Mouse (Mus musculus) kidney, adult 2 months (tissue): ENCODE results near the gene Gm49673. TPM values are rescaled to one million over a fixed set of nuclear protein-coding genes. Genes with fewer than 3 reads are reported as not detected.
A peak's percentile ranks its signal among the peaks of the same experiment; 100 is the strongest.
"Not testable (repeated sequence)": the region's sequence is repeated elsewhere in the genome, so short reads cannot be mapped to it uniquely, and the experiment has no call there.

Experiments
- DNase-seq: peaks from one replicate; pipeline ENCODE4 v3.0.0; 2021
- H3K27ac ChIP-seq: fragments of 200-500 bp; 2 replicates; pipeline ENCODE4 v1.5.1; 2012; ENCODE audit warnings: low read depth, low read length, control low read depth, inconsistent platforms; ENCODE audit not compliant: insufficient read depth
- H3K27me3 ChIP-seq: fragments of 200-500 bp; replicated peaks from 2 replicates; pipeline ENCODE4 v1.6.1; 2012; ENCODE audit warnings: mild to moderate bottlenecking, moderate library complexity, low read length, inconsistent platforms; ENCODE audit not compliant: control insufficient read depth, insufficient read depth
- H3K36me3 ChIP-seq: fragments of 200-500 bp; 2 replicates; pipeline ENCODE4 v1.6.1; 2012; ENCODE audit warnings: mild to moderate bottlenecking, moderate library complexity, low read length, inconsistent platforms; ENCODE audit not compliant: control insufficient read depth, insufficient read depth
- H3K4me1 ChIP-seq: fragments of 200-500 bp; 2 replicates; pipeline ENCODE4 v1.6.1; 2011; ENCODE audit warnings: low read length; ENCODE audit not compliant: control insufficient read depth, insufficient read depth
- H3K4me3 ChIP-seq: fragments of 200-500 bp; 2 replicates; pipeline ENCODE4 v1.5.1; 2011; ENCODE audit warnings: mild to moderate bottlenecking, low read depth, low read length, control low read depth; ENCODE audit not compliant: insufficient read depth
- CTCF ChIP-seq: fragments of 200-500 bp; conservative IDR thresholded peaks from 2 replicates; pipeline ENCODE4 v1.5.1; 2011; ENCODE audit warnings: low read depth, mild to moderate bottlenecking, control low read depth, low read length, moderate library complexity, mixed read lengths; ENCODE audit not compliant: insufficient read depth, insufficient read length
- WGBS: fragments of 180-500 bp; shearing (Covaris S2); methylation state at CpG from one replicate; pipeline ENCODE4 v1.1.7; 2018; 5-methylcytosine and 5-hydroxymethylcytosine counted together
- polyA plus RNA-seq: library from polyadenylated mRNA; depleted of rRNA; stranded (reverse); fragments of >200 nt; gene quantifications from 2 replicates; pipeline ENCODE4 v1.2.3, GENCODE M21; 2012; rRNA removed

The Gm49673 gene
- polyA plus RNA-seq, 1 experiment, result 0.30 TPM

DNA sequence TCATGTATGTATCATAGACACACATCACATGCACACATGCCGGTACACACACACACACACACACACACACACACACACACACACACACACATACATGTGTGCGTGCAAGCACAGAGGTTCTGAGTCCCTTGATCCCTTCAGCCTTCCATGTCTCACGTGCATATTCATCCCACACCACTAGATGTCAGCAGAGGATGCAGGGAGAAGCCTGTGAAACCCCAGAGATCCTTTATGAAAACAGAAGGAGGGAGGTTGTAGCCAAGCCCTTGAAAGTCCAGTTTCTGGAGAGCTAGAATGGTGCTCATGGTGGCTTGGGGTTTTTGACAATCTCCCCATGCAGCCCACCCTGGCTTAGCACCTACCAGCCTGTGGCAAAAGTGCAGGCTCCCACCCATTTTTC is 96.3 kb downstream of the Gm49673 start:
- peak; percentile 83 for DNase-seq
- peak; percentile 50 for TF ChIP-seq CTCF
- H3K36me3 ChIP-seq, H3K27me3 ChIP-seq, H3K4me1 ChIP-seq, H3K27ac ChIP-seq, H3K4me3 ChIP-seq: not testable (repeated sequence)
- 20% methylated on average over 3 of the region's 3 CpGs for WGBS

DNA sequence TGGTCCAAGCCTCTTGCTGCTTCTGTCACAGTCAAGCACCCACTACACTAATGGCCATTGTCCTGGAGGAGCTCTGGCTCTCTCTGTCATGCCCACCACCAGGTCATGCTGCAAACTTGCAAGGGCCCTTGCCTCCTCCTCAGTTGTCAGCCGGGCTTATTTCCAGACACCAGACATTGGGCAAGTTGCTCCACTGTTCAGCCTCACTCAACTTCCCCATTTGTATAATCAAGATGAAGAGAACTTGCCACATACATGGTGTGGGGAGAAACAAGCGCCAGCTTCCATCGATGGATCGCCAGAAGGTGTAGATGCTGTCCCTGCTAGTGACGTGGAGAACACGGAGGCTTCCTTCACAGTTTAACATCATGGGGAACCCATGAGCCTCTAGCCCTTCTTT is 97.4 kb downstream of the Gm49673 start:
- WGBS, result 91% methylated on average over 5 of the region's 6 CpGs
- not testable (repeated sequence) for H3K4me3 ChIP-seq, DNase-seq, H3K27ac ChIP-seq, H3K4me1 ChIP-seq, H3K27me3 ChIP-seq, H3K36me3 ChIP-seq

- not testable (repeated sequence) for H3K36me3 ChIP-seq, H3K27ac ChIP-seq, H3K4me3 ChIP-seq, H3K27me3 ChIP-seq, H3K4me1 ChIP-seq
- DNase-seq, result peak; percentile 51
- 0% methylated on average over 3 of the region's 5 CpGs for WGBS
- 0 out of 2 replicates have a peak, but pooled peaks have one; percentile 15 for TF ChIP-seq CTCF
These were observed 101.4 kb downstream of the Gm49673 start for GRCm38 (mm10) chr17:8046178-8046577.

DNA sequence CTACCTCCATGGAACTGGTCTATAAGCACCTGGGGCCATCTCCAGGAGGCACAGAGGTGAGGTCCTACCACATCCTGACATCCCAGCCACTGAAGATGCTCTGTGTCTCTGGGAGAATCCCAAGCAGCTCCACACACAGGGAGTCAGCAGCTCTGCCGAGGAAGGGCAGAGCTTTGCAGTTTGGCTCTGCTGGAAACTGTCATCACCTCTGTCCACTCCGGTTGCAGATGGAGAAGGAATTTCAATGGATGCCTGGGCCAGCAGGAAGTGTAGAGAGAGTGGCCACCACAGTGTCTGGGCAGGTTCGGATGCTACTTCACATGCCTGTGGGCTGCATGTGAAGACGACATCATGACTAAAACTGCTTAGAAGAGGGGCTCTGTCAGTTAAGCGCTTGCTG is 106.4 kb downstream of the Gm49673 start:
- H3K27ac ChIP-seq, H3K4me3 ChIP-seq, H3K4me1 ChIP-seq, H3K27me3 ChIP-seq, H3K36me3 ChIP-seq, DNase-seq: not testable (repeated sequence)
- no CpG with 5 or more reads among the region's 5 CpGs for WGBS

DNA sequence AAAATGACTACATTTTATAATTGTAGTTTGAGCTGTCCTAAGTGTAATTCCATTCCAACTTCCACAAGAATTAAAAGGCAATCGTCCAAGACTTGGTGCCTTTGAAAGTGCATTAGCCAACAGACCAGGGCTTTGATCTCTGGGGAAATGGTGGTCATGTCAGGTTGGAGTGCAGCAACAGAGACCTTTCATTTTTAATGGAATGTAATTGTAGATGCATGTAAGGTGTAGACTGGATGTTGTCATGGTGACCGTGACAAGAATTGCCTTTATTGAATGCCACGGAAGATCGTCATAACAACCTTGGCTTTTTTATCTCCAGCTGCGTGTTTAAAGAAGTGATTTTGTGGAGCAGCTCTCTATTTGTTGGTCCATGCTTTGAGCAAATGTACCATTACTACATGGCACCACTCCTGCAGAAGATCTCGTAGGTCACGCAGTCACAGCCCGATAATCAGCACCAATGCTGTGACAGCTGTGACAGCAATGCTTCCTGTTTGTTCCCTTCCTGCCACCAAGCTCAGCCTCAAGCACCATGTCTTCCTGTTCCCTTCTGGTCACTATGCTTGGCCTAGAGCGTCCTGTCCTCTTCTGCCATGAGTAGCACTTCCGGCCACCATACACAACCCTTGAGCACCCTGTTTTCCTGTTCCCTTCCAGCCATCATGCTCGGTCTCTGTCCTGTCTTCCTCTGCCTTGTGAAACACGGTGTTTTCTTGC is 107.5 kb downstream of the Gm49673 start:
- not testable (repeated sequence) for H3K27ac ChIP-seq, DNase-seq, H3K4me3 ChIP-seq, H3K27me3 ChIP-seq, H3K4me1 ChIP-seq, H3K36me3 ChIP-seq
- WGBS, result no CpG with 5 or more reads among the region's 12 CpGs

- not testable (repeated sequence) for H3K4me3 ChIP-seq, H3K36me3 ChIP-seq, H3K27me3 ChIP-seq, H3K4me1 ChIP-seq, DNase-seq, H3K27ac ChIP-seq
- WGBS, result 61% methylated on average over 5 of the region's 6 CpGs
These were observed 110.6 kb downstream of the Gm49673 start for GRCm38 (mm10) chr17:8036976-8037375.

Other genes with a start within 250 kb of the Gm49673 start
- gene Tagap, start 221.8 kb downstream of the Gm49673 start, polyA plus RNA-seq, result 0.91 and 1.8 TPM in 2 replicates
- 77.2 and 85.9 TPM in 2 replicates for gene Rsph3a, start 202.2 kb downstream of the Gm49673 start, polyA plus RNA-seq
- 90.6 and 121 TPM in 2 replicates for gene Rnaset2a, start 309 bp upstream of the Gm49673 start, polyA plus RNA-seq
- gene Fgfr1op, start 17.7 kb upstream of the Gm49673 start, polyA plus RNA-seq, result 3.0 and 4.4 TPM in 2 replicates
- 0.08 and 2.2 TPM in 2 replicates for gene Ccr6, start 88.3 kb upstream of the Gm49673 start, polyA plus RNA-seq
- 519 and 608 TPM in 2 replicates for gene Mpc1, start 135.1 kb upstream of the Gm49673 start, polyA plus RNA-seq
- gene Sft2d1, start 163.3 kb upstream of the Gm49673 start, polyA plus RNA-seq, result 70.2 and 76.1 TPM in 2 replicates
- 0.05 and 0.14 TPM in 2 replicates for gene Prr18, start 189.7 kb upstream of the Gm49673 start, polyA plus RNA-seq
- gene T2, start 208.2 kb upstream of the Gm49673 start, polyA plus RNA-seq, result 0.06 TPM in 1 of 2 replicates, not detected in the other